Comparison of ENCODE assay signal across 16 mouse cellular contexts in the genomic region with DNA sequence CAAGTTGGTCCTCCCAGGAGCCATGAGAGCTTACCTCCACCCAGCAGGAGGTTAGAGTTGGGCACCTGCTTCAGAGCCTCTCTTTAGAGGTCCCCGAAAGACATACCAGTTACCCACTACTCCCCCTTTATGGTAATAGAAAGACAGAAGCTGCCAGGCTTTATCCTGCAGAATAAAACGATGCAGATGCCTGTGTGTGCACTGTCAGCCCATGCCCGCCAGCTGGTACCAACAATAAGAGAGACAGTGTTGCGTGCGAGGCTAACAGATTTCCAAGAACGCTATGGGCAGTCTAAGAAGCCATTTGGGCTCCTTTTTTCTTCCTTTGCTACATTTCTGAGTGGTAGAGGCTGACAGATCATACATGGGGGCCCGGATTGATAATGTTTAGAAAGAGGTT.
"Had no signal": no experiment of that assay in that cellular context is flagged by ENCODE, and none has a peak within 500 bp of the region (broad histone marks: within the 10 kb centered on the region; RNA-seq: fewer than 3 reads in every experiment).

No protein-coding gene starts in this region.

- H3K4me3 ChIP-seq: lung, embryonic 15.5 days; megakaryocyte, embryonic 14.5 days; midbrain, embryonic 13.5 days; midbrain, embryonic 15.5 days; neural tube, embryonic 12.5 days; stomach, embryonic 15.5 days had no signal

- H3K36me3 ChIP-seq: lung, embryonic 15.5 days; midbrain, embryonic 13.5 days; midbrain, embryonic 15.5 days; neural tube, embryonic 12.5 days; stomach, embryonic 15.5 days had no signal

- ATAC-seq: lung, postnatal 0 days; midbrain, embryonic 13.5 days; midbrain, embryonic 15.5 days had no signal

- H3K27me3 ChIP-seq: lung, embryonic 15.5 days; midbrain, embryonic 13.5 days; midbrain, embryonic 15.5 days; neural tube, embryonic 12.5 days; stomach, embryonic 15.5 days had no signal

- H3K27ac ChIP-seq: lung, embryonic 15.5 days; macrophage; midbrain, embryonic 13.5 days; midbrain, embryonic 15.5 days; neural tube, embryonic 12.5 days; stomach, embryonic 15.5 days; stomach, postnatal 0 days had no signal

- DNase-seq: lung, postnatal 14 days; lung, postnatal 36 days; right cerebral cortex, postnatal 14 days; thymus, adult 2 months; thymus, postnatal 25 days; thymus, postnatal 4 days had no signal

- H3K9me3 ChIP-seq: lung, embryonic 15.5 days; megakaryocyte, embryonic 14.5 days; midbrain, embryonic 13.5 days; midbrain, embryonic 15.5 days; neural tube, embryonic 12.5 days; stomach, embryonic 15.5 days had no signal

- H3K4me1 ChIP-seq: lung, embryonic 15.5 days; megakaryocyte, embryonic 14.5 days; midbrain, embryonic 13.5 days; midbrain, embryonic 15.5 days; neural tube, embryonic 12.5 days; stomach, embryonic 15.5 days had no signal

- H3K9ac ChIP-seq: lung, embryonic 15.5 days; midbrain, embryonic 13.5 days; midbrain, embryonic 15.5 days; neural tube, embryonic 12.5 days; stomach, embryonic 15.5 days had no signal

- H3K4me2 ChIP-seq: lung, embryonic 15.5 days; midbrain, embryonic 11.5 days; midbrain, embryonic 13.5 days; midbrain, embryonic 15.5 days; neural tube, embryonic 12.5 days; stomach, embryonic 15.5 days had no signal
